Mouse (Mus musculus) kidney, adult 2 months (tissue): Measurements from ENCODE around the gene Sart1. TPM values are rescaled to one million over a fixed set of nuclear protein-coding genes. Genes with fewer than 3 reads are reported as not detected.

Experiments
- DNase-seq: peaks from one replicate; pipeline ENCODE4 v3.0.0; 2021
- H3K27ac ChIP-seq: fragments of 200-500 bp; 2 replicates; pipeline ENCODE4 v1.5.1; 2012; ENCODE audit warnings: low read depth, low read length, control low read depth, inconsistent platforms; ENCODE audit not compliant: insufficient read depth
- H3K27me3 ChIP-seq: fragments of 200-500 bp; replicated peaks from 2 replicates; pipeline ENCODE4 v1.6.1; 2012; ENCODE audit warnings: mild to moderate bottlenecking, moderate library complexity, low read length, inconsistent platforms; ENCODE audit not compliant: control insufficient read depth, insufficient read depth
- H3K36me3 ChIP-seq: fragments of 200-500 bp; 2 replicates; pipeline ENCODE4 v1.6.1; 2012; ENCODE audit warnings: mild to moderate bottlenecking, moderate library complexity, low read length, inconsistent platforms; ENCODE audit not compliant: control insufficient read depth, insufficient read depth
- H3K4me1 ChIP-seq: fragments of 200-500 bp; 2 replicates; pipeline ENCODE4 v1.6.1; 2011; ENCODE audit warnings: low read length; ENCODE audit not compliant: control insufficient read depth, insufficient read depth
- H3K4me3 ChIP-seq: fragments of 200-500 bp; 2 replicates; pipeline ENCODE4 v1.5.1; 2011; ENCODE audit warnings: mild to moderate bottlenecking, low read depth, low read length, control low read depth; ENCODE audit not compliant: insufficient read depth
- CTCF ChIP-seq: fragments of 200-500 bp; conservative IDR thresholded peaks from 2 replicates; pipeline ENCODE4 v1.5.1; 2011; ENCODE audit warnings: low read depth, mild to moderate bottlenecking, control low read depth, low read length, moderate library complexity, mixed read lengths; ENCODE audit not compliant: insufficient read depth, insufficient read length
- POLR2A ChIP-seq: fragments of 200-500 bp; IDR thresholded peaks from one replicate; pipeline ENCODE4 v1.6.1; 2011; ENCODE audit warnings: low read depth, low read length, control low read depth
- WGBS: fragments of 180-500 bp; shearing (Covaris S2); methylation state at CpG from one replicate; pipeline ENCODE4 v1.1.7; 2018; 5-methylcytosine and 5-hydroxymethylcytosine counted together
- polyA plus RNA-seq: library from polyadenylated mRNA; depleted of rRNA; stranded (reverse); fragments of >200 nt; gene quantifications from 2 replicates; pipeline ENCODE4 v1.2.3, GENCODE M21; 2012

Sart1 gene
- polyA plus RNA-seq, 1 experiment = 27.4 TPM

GRCm38 (mm10) chr19:5390416-5390815, 1.9 kb upstream of the Sart1 start:
- WGBS = 60% methylated on average over 8 of the region's 8 CpGs
- Histone ChIP-seq H3K27me3 (no peaks in the 10 kb centered on the region), H3K4me3 (no peak overlapping the region), H3K36me3 (no peaks in the 10 kb centered on the region), H3K27ac (no peak overlapping the region), H3K4me1 (peaks cover 11% of the 10 kb centered on the region; the same call in 1 of the 2 replicates)
- TF ChIP-seq POLR2A = no peak
- DNase-seq = no peak

GRCm38 (mm10) chr19:5389647-5390046, 1.1 kb upstream of the Sart1 start:
- H3K27me3 ChIP-seq = no peaks in the 10 kb centered on the region
- H3K36me3 ChIP-seq = no peaks in the 10 kb centered on the region
- 7% methylated on average over 12 of the region's 12 CpGs for WGBS
- TF ChIP-seq CTCF = no peak
- no peak for TF ChIP-seq POLR2A
- H3K4me1 ChIP-seq = peaks cover 11% of the 10 kb centered on the region; the same call in 1 of the 2 replicates
- no peak overlapping the region for H3K27ac ChIP-seq
- peak overlapping the region; percentile 39 for H3K4me3 ChIP-seq
- DNase-seq = peak; percentile 29

GRCm38 (mm10) chr19:5388011-5388441, 477 bp downstream of the Sart1 start:
- H3K27ac ChIP-seq = peak overlapping the region; percentile 75
- peaks cover 11% of the 10 kb centered on the region; the same call in 1 of the 2 replicates for H3K4me1 ChIP-seq
- WGBS = under 1% methylated on average over 43 of the region's 43 CpGs
- H3K27me3 ChIP-seq = no peaks in the 10 kb centered on the region
- H3K4me3 ChIP-seq = peak overlapping the region; percentile 92
- peaks cover 3% of the 10 kb centered on the region; the same call in 1 of the 2 replicates for H3K36me3 ChIP-seq
- TF ChIP-seq POLR2A (no peak), CTCF (no peak)
- peak; percentile 36 for DNase-seq

GRCm38 (mm10) chr19:5384715-5385114, 3.8 kb downstream of the Sart1 start:
- Histone ChIP-seq H3K36me3 (peaks cover 14% of the 10 kb centered on the region), H3K27me3 (no peaks in the 10 kb centered on the region), H3K27ac (no peak overlapping the region), H3K4me3 (no peak overlapping the region), H3K4me1 (peaks cover 11% of the 10 kb centered on the region; the same call in 1 of the 2 replicates)
- WGBS = 91% methylated on average over 8 of the region's 8 CpGs
- TF ChIP-seq CTCF (no peak), POLR2A (no peak)
- no peak for DNase-seq

GRCm38 (mm10) chr19:5383326-5383725, 5.2 kb downstream of the Sart1 start:
- Histone ChIP-seq H3K27ac (no peak overlapping the region), H3K27me3 (no peaks in the 10 kb centered on the region), H3K4me1 (peaks cover 11% of the 10 kb centered on the region; the same call in 1 of the 2 replicates), H3K4me3 (no peak overlapping the region), H3K36me3 (peaks cover 14% of the 10 kb centered on the region)
- TF ChIP-seq CTCF (no peak), POLR2A (no peak)
- WGBS = 93% methylated on average over 12 of the region's 12 CpGs
- no peak for DNase-seq

GRCm38 (mm10) chr19:5377446-5377845, 11.1 kb downstream of the Sart1 start:
- no peak for DNase-seq
- H3K4me1 ChIP-seq = no peaks in the 10 kb centered on the region
- H3K36me3 ChIP-seq = peaks cover 9% of the 10 kb centered on the region
- 91% methylated on average over 1 of the region's 1 CpGs for WGBS
- H3K4me3 ChIP-seq = no peak overlapping the region
- H3K27ac ChIP-seq = no peak overlapping the region
- no peaks in the 10 kb centered on the region for H3K27me3 ChIP-seq
- TF ChIP-seq CTCF (no peak), POLR2A (no peak)

- no peak overlapping the region for H3K4me3 ChIP-seq
- no peaks in the 10 kb centered on the region for H3K4me1 ChIP-seq
- WGBS = 54% methylated on average over 4 of the region's 4 CpGs
- peak; percentile 23 for DNase-seq
- H3K36me3 ChIP-seq = peaks cover 1% of the 10 kb centered on the region; the same call in 1 of the 2 replicates
- H3K27me3 ChIP-seq = no peaks in the 10 kb centered on the region
- no peak overlapping the region for H3K27ac ChIP-seq
- TF ChIP-seq POLR2A = no peak
- TF ChIP-seq CTCF = no peak
Observed at GRCm38 (mm10) chr19:5374748-5375147, 13.8 kb downstream of the Sart1 start.

GRCm38 (mm10) chr19:5374177-5374576, 14.3 kb downstream of the Sart1 start:
- no peak for DNase-seq
- Histone ChIP-seq H3K36me3 (peaks cover 1% of the 10 kb centered on the region; the same call in 1 of the 2 replicates), H3K4me3 (no peak overlapping the region), H3K27me3 (no peaks in the 10 kb centered on the region), H3K27ac (no peak overlapping the region), H3K4me1 (no peaks in the 10 kb centered on the region)
- 90% methylated on average over 4 of the region's 4 CpGs for WGBS
- TF ChIP-seq CTCF (no peak), POLR2A (no peak)
